Mouse (Mus musculus) C2C12 (cell line): Measurements from ENCODE around the gene Bok.

Experiments
- CEBPB ChIP-seq: IDR thresholded peaks from one replicate; pipeline ENCODE4 v1.6.1; 2011; ENCODE audit warnings: low read depth, mild to moderate bottlenecking, control low read depth, moderate library complexity
- CTCF ChIP-seq: IDR thresholded peaks from one replicate; pipeline ENCODE4 v1.5.1; 2011; ENCODE audit not compliant: control insufficient read depth, insufficient read depth, insufficient read length
- MAX ChIP-seq: IDR thresholded peaks from one replicate; pipeline ENCODE4 v1.6.1; 2011; ENCODE audit warnings: mild to moderate bottlenecking, control low read depth
- MYOG ChIP-seq: IDR thresholded peaks from one replicate; pipeline ENCODE4 v1.6.1; 2011; ENCODE audit not compliant: control insufficient read depth, insufficient read length; ENCODE audit errors: extremely low read depth
- USF1 ChIP-seq: IDR thresholded peaks from one replicate; pipeline ENCODE4 v1.6.1; 2011; ENCODE audit warnings: low read depth, mild to moderate bottlenecking, control low read depth, moderate library complexity

GRCm38 (mm10) chr1:93689901-93690496, 4.5 kb downstream of the Bok start:
- TF ChIP-seq CTCF = no peak
- no peak for TF ChIP-seq MYOG
- no peak for TF ChIP-seq MAX
- no peak for TF ChIP-seq CEBPB
- TF ChIP-seq USF1 = no peak
